Mouse (Mus musculus) brain, embryonic 14.5 days (tissue): ENCODE results near the gene Ogfr.

Experiments
- CTCF ChIP-seq: fragments of 200-500 bp; IDR thresholded peaks from 2 replicates; pipeline ENCODE4 v1.5.1; 2012; ENCODE audit warnings: inconsistent platforms, mild to moderate bottlenecking, moderate library complexity, borderline replicate concordance; ENCODE audit not compliant: insufficient read depth, insufficient read length; ENCODE audit errors: extremely low read depth
- POLR2A ChIP-seq: fragments of 200-500 bp; IDR thresholded peaks from 2 replicates; pipeline ENCODE4 v1.6.1; 2012; ENCODE audit warnings: mild to moderate bottlenecking, inconsistent platforms, borderline replicate concordance; ENCODE audit not compliant: poor library complexity, insufficient read depth, insufficient read length, severe bottlenecking; ENCODE audit errors: extremely low read depth

DNA sequence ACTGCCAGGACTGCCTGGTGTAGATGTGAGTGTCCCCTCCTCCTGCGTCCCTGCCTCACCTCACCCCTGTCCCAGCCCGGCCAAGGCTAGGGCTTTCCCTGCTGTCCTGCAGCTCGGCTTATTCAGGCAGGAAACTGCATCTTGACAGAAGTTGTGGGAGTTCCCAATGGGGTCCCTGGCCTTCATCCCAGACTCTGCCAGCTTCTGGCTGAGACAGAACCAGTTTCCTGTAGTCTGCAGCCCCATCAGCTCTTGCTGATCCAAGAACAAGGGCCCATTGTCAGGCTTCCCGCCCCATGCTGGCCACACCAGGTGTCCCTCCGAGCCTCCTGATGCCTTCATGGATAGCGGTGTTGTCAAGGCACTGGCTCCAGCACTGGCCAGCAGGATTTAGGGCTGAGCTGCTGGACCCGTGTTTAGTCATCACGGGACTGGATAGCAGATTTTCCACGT is 11.6 kb downstream of the Ogfr start:
- TF ChIP-seq CTCF: no peak
- no peak for TF ChIP-seq POLR2A
